Mouse (Mus musculus) MEL (cell line): ENCODE results near the gene Ipo7.

Source experiments
- CHD1 ChIP-seq: IDR thresholded peaks from 2 replicates; pipeline ENCODE4 v1.6.1; 2012; ENCODE audit warnings: low read depth, mild to moderate bottlenecking, inconsistent platforms, low read length, improper control_type of control experiment
- CTCF ChIP-seq, 3 experiments: IDR thresholded peaks in 2 of 3; conservative IDR thresholded peaks in 1 of 3; 2 replicates each; pipeline ENCODE4 v1.5.1; 2011 to 2012; ENCODE audit warnings: low read length in 3 of 3, low read depth in 2 of 3, mild to moderate bottlenecking in 2 of 3, improper control_type of control experiment in 1 of 3, inconsistent platforms in 1 of 3, mixed read lengths in 1 of 3, moderate library complexity in 1 of 3; ENCODE audit not compliant: control insufficient read depth in 1 of 3, insufficient read depth in 1 of 3, poor library complexity in 1 of 3, severe bottlenecking in 1 of 3
- EP300 ChIP-seq, 2 experiments: IDR thresholded peaks; 2 replicates each; pipeline ENCODE4 v1.6.1; 2011; ENCODE audit warnings: improper control_type of control experiment in 2 of 2, low read length in 2 of 2, low read depth in 1 of 2, mild to moderate bottlenecking in 1 of 2
- ETS1 ChIP-seq: IDR thresholded peaks from 2 replicates; pipeline ENCODE4 v1.6.1; 2012; ENCODE audit warnings: low read depth, mild to moderate bottlenecking, inconsistent platforms, low read length, improper control_type of control experiment, moderate library complexity
- KAT2A ChIP-seq: conservative IDR thresholded peaks from 2 replicates; pipeline ENCODE4 v1.6.1; 2012; ENCODE audit warnings: low read depth, low read length, improper control_type of control experiment, inconsistent platforms
- MAFK ChIP-seq: IDR thresholded peaks from 2 replicates; pipeline ENCODE4 v1.6.1; 2011; ENCODE audit warnings: low read depth, mild to moderate bottlenecking, low read length, improper control_type of control experiment, borderline replicate concordance
- MXI1 ChIP-seq: IDR thresholded peaks from 2 replicates; pipeline ENCODE4 v1.6.1; 2011; ENCODE audit warnings: mild to moderate bottlenecking, low read depth, low read length, improper control_type of control experiment
- POLR2A ChIP-seq, 2 experiments: IDR thresholded peaks; 2 replicates each; pipeline ENCODE4 v1.6.1; 2011 to 2012; ENCODE audit warnings: low read length in 2 of 2, mild to moderate bottlenecking in 2 of 2, control low read depth in 1 of 2, improper control_type of control experiment in 1 of 2, low read depth in 1 of 2, moderate library complexity in 1 of 2; ENCODE audit not compliant: control insufficient read depth in 1 of 2, insufficient read depth in 1 of 2, poor library complexity in 1 of 2
- POLR2AphosphoS2 ChIP-seq: IDR thresholded peaks from 2 replicates; pipeline ENCODE4 v1.6.1; 2011; ENCODE audit warnings: low read length, improper control_type of control experiment
- POLR2AphosphoS5 ChIP-seq: IDR thresholded peaks from 2 replicates; pipeline ENCODE4 v1.6.1; 2012; ENCODE audit warnings: low read depth, borderline replicate concordance, mild to moderate bottlenecking, inconsistent platforms, low read length, moderate library complexity, mixed read lengths
- SIN3A ChIP-seq: IDR thresholded peaks from 2 replicates; pipeline ENCODE4 v1.6.1; 2012; ENCODE audit warnings: low read length, improper control_type of control experiment, inconsistent platforms
- USF1 ChIP-seq: IDR thresholded peaks from 2 replicates; pipeline ENCODE4 v1.6.1; 2014; ENCODE audit warnings: low read depth, mild to moderate bottlenecking, inconsistent platforms, low read length, improper control_type of control experiment, moderate library complexity
- ZKSCAN1 ChIP-seq: IDR thresholded peaks from 2 replicates; pipeline ENCODE4 v1.6.1; 2012; ENCODE audit warnings: low read depth, mild to moderate bottlenecking, inconsistent platforms, low read length, improper control_type of control experiment, moderate library complexity

DNA sequence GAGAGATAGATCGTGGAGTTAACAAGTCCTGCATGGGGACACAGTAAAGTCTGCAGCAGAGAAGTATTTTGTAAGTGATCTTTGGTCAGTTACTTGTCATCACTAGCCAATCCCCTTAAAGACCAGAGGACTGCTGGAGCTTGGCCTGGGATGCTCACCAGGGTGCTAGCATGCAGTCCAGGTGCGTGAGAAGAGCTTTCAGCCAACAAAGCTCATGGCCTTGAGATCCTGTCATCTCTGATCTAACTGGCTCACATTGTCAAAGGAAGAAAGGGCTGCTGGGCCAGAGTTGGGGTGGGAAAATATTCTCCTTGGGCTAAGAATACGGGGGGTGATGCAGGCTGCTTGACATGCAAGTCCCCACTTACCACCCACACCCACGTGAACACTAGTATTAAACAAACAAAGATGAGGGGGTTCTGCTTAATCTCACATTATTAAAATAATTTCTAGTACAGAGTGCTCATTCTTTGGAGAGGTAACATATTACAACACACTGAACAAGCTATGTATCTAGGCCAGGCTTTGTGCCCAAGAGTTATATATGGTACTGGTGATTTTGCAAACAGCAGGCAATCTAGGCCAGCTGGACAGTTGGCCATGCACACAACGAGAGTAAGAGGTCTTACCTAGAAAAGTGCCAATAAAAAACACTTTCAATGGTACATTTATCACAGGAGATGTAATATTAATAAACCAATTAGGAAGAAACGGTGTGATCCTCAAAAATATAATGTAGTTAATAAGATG lies 41.9 kb upstream of the Ipo7 start:
- TF ChIP-seq POLR2A (IDR thresholded peaks at IDR 0.05; ENCODE audit: control insufficient read depth in 1 of 2, insufficient read depth in 1 of 2, low read depth in 1 of 2, low read length in 2 of 2, poor library complexity in 1 of 2): no peak
- TF ChIP-seq POLR2AphosphoS2: no peak
- no peak for TF ChIP-seq USF1
- no peak for TF ChIP-seq CTCF (IDR thresholded peaks at IDR 0.05 in 2 of 3, conservative IDR thresholded peaks at IDR 0.05 in 1 of 3; ENCODE audit: control insufficient read depth in 1 of 3, insufficient read depth in 1 of 3, low read depth in 2 of 3, low read length in 3 of 3, poor library complexity in 1 of 3, severe bottlenecking in 1 of 3)
- no peak for TF ChIP-seq EP300 (IDR thresholded peaks at IDR 0.05; ENCODE audit: low read depth in 1 of 2, low read length in 2 of 2)
- TF ChIP-seq MAFK: no peak
- no peak for TF ChIP-seq KAT2A
- TF ChIP-seq SIN3A: no peak
- TF ChIP-seq CHD1: no peak
- TF ChIP-seq ETS1: no peak
- TF ChIP-seq POLR2AphosphoS5: no peak
- no peak for TF ChIP-seq MXI1
- no peak for TF ChIP-seq ZKSCAN1
